ENCODE assay signal across 11 mouse cellular contexts in genomic region chr1:24553462-24553861, GRCm38 (mm10). TPM values are rescaled to one million over a fixed set of nuclear protein-coding genes. Genes with fewer than 3 reads are reported as not detected.
DNase-seq lines count a peak whose midpoint lies in the region; ATAC-seq lines count a peak whose summit lies in the region.
"Had no signal": no experiment of that assay in that cellular context is flagged by ENCODE, and none has a peak within 500 bp of the region (broad histone marks: within the 10 kb centered on the region; RNA-seq: fewer than 3 reads in every experiment).

No protein-coding gene starts in this region.

- H3K27ac ChIP-seq in heart, embryonic 11.5 days (ENCODE audit: low read depth, low read length), result no peak overlapping the region
- no peak overlapping the region for H3K27ac ChIP-seq in midbrain, embryonic 16.5 days (ENCODE audit: low read length)

- DNase-seq in heart, adult 18-20 months, result peak; percentile 12 to 18
- peak; percentile 60 for DNase-seq in 3134 (ENCODE audit: extremely low read depth, insufficient read length, low spot score)
- DNase-seq in embryo, embryonic 11 days, result peak; percentile 53
- peak; percentile 22 for DNase-seq in hindlimb bud, embryonic 11.5 days (ENCODE audit: extremely low spot score, low read depth, low spot score)
- no peak for DNase-seq in right cerebral cortex, postnatal 25 days
- DNase-seq: cerebellum, postnatal 36 days; gastrocnemius, postnatal 25 days; lung, postnatal 10 days had no signal

- H3K36me3 ChIP-seq in heart, embryonic 11.5 days (ENCODE audit: control insufficient read depth, insufficient read depth, low read length), result no peaks in the 10 kb centered on the region
- H3K36me3 ChIP-seq in midbrain, embryonic 16.5 days (ENCODE audit: control insufficient read depth, insufficient read depth, low read length), result no peaks in the 10 kb centered on the region

- H3K27me3 ChIP-seq in heart, embryonic 11.5 days (ENCODE audit: control insufficient read depth, insufficient read depth, low read length), result no peaks in the 10 kb centered on the region
- H3K27me3 ChIP-seq in midbrain, embryonic 16.5 days (ENCODE audit: control insufficient read depth, insufficient read depth, low read depth, low read length), result no peaks in the 10 kb centered on the region

- 0 out of 2 replicates have a peak, but pooled peaks cover 2% of the 10 kb centered on the region for H3K4me1 ChIP-seq in heart, embryonic 11.5 days (ENCODE audit: control insufficient read depth, insufficient read depth, low read length)
- H3K4me1 ChIP-seq in midbrain, embryonic 16.5 days (ENCODE audit: control insufficient read depth, insufficient read depth, low read length), result no peaks in the 10 kb centered on the region

- 24% methylated on average over 4 of the region's 4 CpGs for WGBS in heart, embryonic 11.5 days (ENCODE audit: insufficient replicate concordance)
- WGBS in midbrain, embryonic 16.5 days, result 45% methylated on average over 4 of the region's 4 CpGs

- H3K9ac ChIP-seq in heart, embryonic 11.5 days (ENCODE audit: low read depth, low read length), result no peak overlapping the region
- H3K9ac ChIP-seq in midbrain, embryonic 16.5 days (ENCODE audit: low read depth, low read length), result no peak overlapping the region

- no peak overlapping the region for H3K4me2 ChIP-seq in heart, embryonic 11.5 days
- H3K4me2 ChIP-seq in midbrain, embryonic 16.5 days (ENCODE audit: low read length), result no peak overlapping the region

- ATAC-seq in heart, embryonic 11.5 days (replicated peaks; ENCODE audit: insufficient number of reproducible peaks, low FRiP score, low TSS enrichment), result no peak
- ATAC-seq in megakaryocyte-erythroid progenitor cell, adult 5-6 weeks (replicated peaks; ENCODE audit: low FRiP score, low TSS enrichment, poor library complexity, severe bottlenecking), result no peak
- ATAC-seq in midbrain, embryonic 16.5 days, result no peak

- no peak overlapping the region for H3K4me3 ChIP-seq in heart, embryonic 11.5 days (ENCODE audit: low read depth, low read length)
- no peak overlapping the region for H3K4me3 ChIP-seq in midbrain, embryonic 16.5 days (ENCODE audit: low read depth, low read length)

- no peaks in the 10 kb centered on the region for H3K9me3 ChIP-seq in heart, embryonic 11.5 days (replicated peaks; ENCODE audit: control insufficient read depth, low read length)
- 0 out of 2 replicates have a peak, but pooled peaks cover 3% of the 10 kb centered on the region for H3K9me3 ChIP-seq in midbrain, embryonic 16.5 days (replicated peaks; ENCODE audit: control insufficient read depth, low read length, poor library complexity, severe bottlenecking)

RNA-seq across cellular contexts. Expression of gene Col19a1, which starts 33.8 kb away (rescaled TPM):
- under 1 TPM; 0.05 to 0.08 TPM for total RNA-seq in heart, adult 18-20 months (2021)
- polyA plus RNA-seq in heart, embryonic 11.5 days (2014; fragmentation: Nextera tagmentation; extraction: Ambion mirVana), result 0.06 TPM in 1 of 2 replicates, not detected in the other
- total RNA-seq in megakaryocyte-erythroid progenitor cell, adult 5-6 weeks (2014; fragmentation: Nextera tagmentation), result not detected in 2 replicates
- not detected in 2 replicates for total RNA-seq in megakaryocyte-erythroid progenitor cell, adult 5-6 weeks (2017)
- polyA plus RNA-seq in midbrain, embryonic 16.5 days (2015; fragmentation: Nextera tagmentation; extraction: Ambion mirVana), result 1.9 and 2.2 TPM in 2 replicates
